Mouse (Mus musculus): ENCODE data around the gene Zfp989. TPM values are rescaled to one million over a fixed set of nuclear protein-coding genes. Genes with fewer than 3 reads are reported as not detected.
"Not testable (repeated sequence)": the region's sequence is repeated elsewhere in the genome, so short reads cannot be mapped to it uniquely, and the experiment has no call there.

Gene Zfp989
- polyA plus RNA-seq (2015; fragmentation: Nextera tagmentation; extraction: Ambion mirVana) = 0.15 TPM in 1 of 2 replicates, not detected in the other

GRCm38 (mm10) chr4:146971757-146972156, at the start of gene Zfp989:
TSS of gene Zfp989 (plus strand) at chr4:146971976.
- not testable (repeated sequence) for H3K27me3 ChIP-seq (ENCODE audit: insufficient read depth, low read length); H3K4me1 ChIP-seq (ENCODE audit: insufficient read depth, low read length)

DNA sequence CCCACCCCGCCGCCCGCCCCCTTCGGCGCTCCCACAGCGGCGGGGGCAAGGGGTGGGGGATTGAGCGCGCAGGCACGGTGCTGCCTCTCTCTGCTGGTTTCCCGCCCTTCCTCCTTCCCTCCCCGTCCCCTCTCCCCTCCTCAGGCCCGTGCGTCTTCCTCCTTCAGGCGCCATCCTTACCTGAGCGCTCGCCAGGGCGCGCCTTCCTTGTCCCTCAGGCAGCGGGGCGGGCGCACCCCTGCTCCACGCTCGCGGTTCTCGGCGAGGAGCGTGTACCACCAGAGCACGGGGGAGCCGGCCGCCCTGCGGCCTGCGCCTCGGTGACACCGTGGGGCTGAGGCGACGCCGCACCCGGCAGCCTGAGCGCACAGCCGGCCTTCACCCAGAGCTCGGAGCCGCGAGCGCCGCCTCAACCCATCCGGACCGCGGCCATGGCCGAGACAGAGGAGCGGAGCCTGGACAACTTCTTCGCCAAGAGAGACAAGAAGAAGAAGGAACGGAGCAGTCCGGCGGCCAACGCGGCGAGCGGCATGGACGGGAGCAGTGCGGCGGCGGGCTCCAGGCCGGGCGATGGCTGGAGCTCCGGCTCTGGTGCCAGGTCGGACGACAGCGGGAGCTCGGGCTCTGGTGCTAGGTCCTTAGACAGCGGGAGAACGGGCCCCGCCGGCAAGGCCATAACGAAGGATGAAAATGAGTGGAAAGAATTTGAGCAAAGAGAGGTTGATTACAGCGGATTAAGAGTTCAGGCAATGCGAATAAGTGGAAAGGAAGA, 39.3 kb upstream of the Zfp989 start:
- Histone ChIP-seq H3K36me3 (ENCODE audit: insufficient read depth, low read length) (no peaks in the 10 kb centered on the region), H3K4me1 (ENCODE audit: insufficient read depth, low read length) (no peaks in the 10 kb centered on the region), H3K27me3 (ENCODE audit: insufficient read depth, low read length) (peaks cover 5% of the 10 kb centered on the region; the same call in 1 of the 2 replicates), H3K9ac (replicated peaks; ENCODE audit: low read length) (no peak overlapping the region), H3K27ac (ENCODE audit: low read length) (no peak overlapping the region), H3K4me2 (replicated peaks; ENCODE audit: low read depth, low read length) (peak overlapping the region; percentile 56), H3K9me3 (ENCODE audit: low read length) (peaks cover 22% of the 10 kb centered on the region), H3K4me3 (ENCODE audit: low read length) (peak overlapping the region; percentile 28)
- WGBS = 5% methylated on average over 73 of the region's 77 CpGs
- peak; percentile 80 for ATAC-seq (ENCODE audit: low FRiP score, low TSS enrichment)

More at GRCm38 (mm10) chr4:146971757-146972156, at the start of gene Zfp989:
- H3K27ac ChIP-seq (ENCODE audit: low read length); H3K36me3 ChIP-seq (ENCODE audit: insufficient read depth, low read length); ATAC-seq (ENCODE audit: low FRiP score, low TSS enrichment); H3K4me3 ChIP-seq (ENCODE audit: low read length); H3K9me3 ChIP-seq (ENCODE audit: low read length); H3K9ac ChIP-seq (replicated peaks; ENCODE audit: low read length); H3K4me2 ChIP-seq (replicated peaks; ENCODE audit: low read depth, low read length): not testable (repeated sequence)
- WGBS = 81% methylated on average over 2 of the region's 5 CpGs

DNA sequence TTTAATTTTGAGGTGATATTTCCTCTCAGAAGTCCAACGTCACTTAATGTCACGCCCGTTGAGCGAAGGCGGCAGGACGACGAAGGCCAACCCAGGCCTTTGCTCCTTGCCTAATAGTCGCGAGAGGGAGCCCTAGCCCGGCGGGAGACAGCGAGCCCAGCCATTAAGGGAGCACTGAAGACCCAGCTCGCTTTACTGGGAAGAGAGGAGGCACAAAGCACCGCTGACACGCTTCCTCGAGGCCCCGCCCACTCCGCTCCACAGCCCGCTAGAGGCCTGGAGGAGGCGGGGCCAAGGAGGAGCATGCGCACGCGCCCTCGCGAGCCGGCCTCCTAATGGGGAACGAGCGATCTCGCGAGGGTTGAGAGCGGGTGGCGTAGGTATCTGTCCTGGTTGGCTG, 30.1 kb upstream of the Zfp989 start:
- H3K9ac ChIP-seq (replicated peaks; ENCODE audit: low read length); H3K4me2 ChIP-seq (replicated peaks; ENCODE audit: low read depth, low read length); H3K4me3 ChIP-seq (ENCODE audit: low read length); ATAC-seq (ENCODE audit: low FRiP score, low TSS enrichment); H3K4me1 ChIP-seq (ENCODE audit: insufficient read depth, low read length); H3K27me3 ChIP-seq (ENCODE audit: insufficient read depth, low read length); H3K27ac ChIP-seq (ENCODE audit: low read length); H3K36me3 ChIP-seq (ENCODE audit: insufficient read depth, low read length): not testable (repeated sequence)
- 61% methylated on average over 31 of the region's 32 CpGs for WGBS
- peaks cover 14% of the 10 kb centered on the region for H3K9me3 ChIP-seq (ENCODE audit: low read length)

DNA sequence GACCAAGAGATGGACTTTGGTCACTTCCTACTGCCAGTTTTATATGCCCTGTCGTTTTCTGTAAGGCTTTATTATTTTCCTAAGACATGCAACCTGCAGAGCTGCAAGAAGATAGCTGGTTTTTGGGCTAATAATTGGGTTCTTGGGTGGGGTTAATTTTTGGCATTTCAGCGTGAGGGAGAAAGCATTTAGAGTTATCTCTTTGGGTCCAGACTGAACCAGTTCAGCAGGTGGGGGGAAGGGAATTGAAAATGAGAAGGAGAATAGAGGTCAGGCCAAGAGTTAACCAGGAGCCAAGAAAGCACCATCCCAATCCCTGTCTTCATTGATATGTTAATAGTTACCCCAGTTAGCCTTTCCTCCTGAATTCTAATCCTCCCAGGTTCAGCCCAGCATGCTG, 4.8 kb downstream of the Zfp989 start:
- WGBS = 24% methylated on average over 2 of the region's 2 CpGs
- not testable (repeated sequence) for ATAC-seq (ENCODE audit: low FRiP score, low TSS enrichment); H3K27me3 ChIP-seq (ENCODE audit: insufficient read depth, low read length)

DNA sequence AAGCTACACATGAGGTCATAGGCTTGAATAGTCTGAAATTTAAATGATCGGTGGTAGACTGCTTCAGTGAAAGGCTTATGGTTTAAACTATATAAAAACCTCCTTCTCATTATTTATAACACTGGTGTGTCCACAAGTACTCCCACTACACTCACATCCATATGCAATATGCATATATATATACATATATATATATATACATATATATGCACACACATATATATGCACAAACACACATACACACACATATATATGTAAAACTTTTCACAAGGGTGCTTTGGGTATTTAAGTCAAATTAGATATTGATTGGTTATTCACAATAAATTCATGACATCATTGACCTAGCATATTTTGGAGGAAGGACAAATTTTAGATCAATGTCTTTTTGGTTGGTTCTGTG, 46.6 kb downstream of the Zfp989 start:
- H3K4me1 ChIP-seq (ENCODE audit: insufficient read depth, low read length); H3K27me3 ChIP-seq (ENCODE audit: insufficient read depth, low read length); H3K36me3 ChIP-seq (ENCODE audit: insufficient read depth, low read length); ATAC-seq (ENCODE audit: low FRiP score, low TSS enrichment); H3K9me3 ChIP-seq (ENCODE audit: low read length); H3K4me3 ChIP-seq (ENCODE audit: low read length); H3K9ac ChIP-seq (replicated peaks; ENCODE audit: low read length); H3K27ac ChIP-seq (ENCODE audit: low read length); H3K4me2 ChIP-seq (replicated peaks; ENCODE audit: low read depth, low read length): not testable (repeated sequence)
- no CpG with 5 or more reads among the region's 1 CpGs for WGBS

More for the DNA sequence above, 4.8 kb downstream of the Zfp989 start:
- not testable (repeated sequence) for H3K9ac ChIP-seq (replicated peaks; ENCODE audit: low read length); H3K4me3 ChIP-seq (ENCODE audit: low read length); H3K4me2 ChIP-seq (replicated peaks; ENCODE audit: low read depth, low read length); H3K9me3 ChIP-seq (ENCODE audit: low read length); H3K36me3 ChIP-seq (ENCODE audit: insufficient read depth, low read length); H3K27ac ChIP-seq (ENCODE audit: low read length); H3K4me1 ChIP-seq (ENCODE audit: insufficient read depth, low read length)

- H3K36me3 ChIP-seq (ENCODE audit: insufficient read depth, low read length); ATAC-seq (ENCODE audit: low FRiP score, low TSS enrichment); H3K4me1 ChIP-seq (ENCODE audit: insufficient read depth, low read length); H3K27me3 ChIP-seq (ENCODE audit: insufficient read depth, low read length); H3K4me2 ChIP-seq (replicated peaks; ENCODE audit: low read depth, low read length); H3K27ac ChIP-seq (ENCODE audit: low read length); H3K4me3 ChIP-seq (ENCODE audit: low read length); H3K9ac ChIP-seq (replicated peaks; ENCODE audit: low read length); H3K9me3 ChIP-seq (ENCODE audit: low read length): not testable (repeated sequence)
- WGBS = no CpG with 5 or more reads among the region's 6 CpGs
Observed at GRCm38 (mm10) chr4:147021550-147021949, 49.8 kb downstream of the Zfp989 start, which contains the start of gene Rex2. TSS of gene Rex2 (plus strand) at chr4:147021850.

GRCm38 (mm10) chr4:147026374-147026773, 54.6 kb downstream of the Zfp989 start:
- H3K4me2 ChIP-seq (replicated peaks; ENCODE audit: low read depth, low read length); H3K27ac ChIP-seq (ENCODE audit: low read length); H3K36me3 ChIP-seq (ENCODE audit: insufficient read depth, low read length); H3K9ac ChIP-seq (replicated peaks; ENCODE audit: low read length); H3K4me1 ChIP-seq (ENCODE audit: insufficient read depth, low read length); H3K4me3 ChIP-seq (ENCODE audit: low read length); ATAC-seq (ENCODE audit: low FRiP score, low TSS enrichment); H3K9me3 ChIP-seq (ENCODE audit: low read length); H3K27me3 ChIP-seq (ENCODE audit: insufficient read depth, low read length): not testable (repeated sequence)
- 72% methylated on average over 1 of the region's 1 CpGs for WGBS

DNA sequence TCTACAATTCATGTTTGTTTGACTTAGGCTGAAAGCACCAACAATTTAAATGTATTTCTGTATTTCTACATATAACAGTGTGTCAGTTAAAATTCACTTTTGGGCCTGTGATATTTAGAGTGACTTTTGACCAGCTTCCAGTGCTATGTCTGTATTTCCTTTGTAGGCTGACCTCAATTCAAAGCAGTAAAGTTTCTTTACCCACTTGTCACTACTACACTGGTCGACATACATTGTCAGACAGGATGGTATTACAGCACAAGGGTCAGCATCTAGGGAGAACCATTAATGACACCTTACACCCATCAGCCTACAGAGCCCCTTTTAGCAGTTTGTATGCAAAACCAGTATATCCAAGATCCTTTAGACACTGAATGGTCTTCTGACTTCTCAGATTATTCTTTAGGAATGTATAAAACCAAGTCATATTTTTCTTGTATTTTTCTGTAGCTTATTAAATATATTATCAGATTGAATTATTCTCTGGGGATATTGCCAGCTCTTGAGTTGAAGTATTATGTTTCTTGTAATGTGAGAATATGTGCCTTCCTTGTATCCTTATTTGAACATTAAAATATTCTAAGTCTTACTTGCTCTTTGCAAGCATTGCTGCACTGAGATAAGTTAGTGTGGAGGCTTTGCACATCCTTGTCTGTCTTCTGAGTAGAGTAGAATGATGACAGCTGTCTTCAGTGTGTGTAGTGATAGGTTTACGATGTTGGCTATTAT, 59.7 kb downstream of the Zfp989 start:
- H3K36me3 ChIP-seq (ENCODE audit: insufficient read depth, low read length); H3K9ac ChIP-seq (replicated peaks; ENCODE audit: low read length); H3K4me3 ChIP-seq (ENCODE audit: low read length); H3K9me3 ChIP-seq (ENCODE audit: low read length); H3K4me1 ChIP-seq (ENCODE audit: insufficient read depth, low read length); H3K27me3 ChIP-seq (ENCODE audit: insufficient read depth, low read length); H3K4me2 ChIP-seq (replicated peaks; ENCODE audit: low read depth, low read length); H3K27ac ChIP-seq (ENCODE audit: low read length): not testable (repeated sequence)
- ATAC-seq (ENCODE audit: low FRiP score, low TSS enrichment) = 0 out of 2 replicates have a peak, but pooled peaks have one; percentile 15
- WGBS = 86% methylated on average over 1 of the region's 2 CpGs
